ENCODE assay signal across 10 mouse cellular contexts in the genomic region with DNA sequence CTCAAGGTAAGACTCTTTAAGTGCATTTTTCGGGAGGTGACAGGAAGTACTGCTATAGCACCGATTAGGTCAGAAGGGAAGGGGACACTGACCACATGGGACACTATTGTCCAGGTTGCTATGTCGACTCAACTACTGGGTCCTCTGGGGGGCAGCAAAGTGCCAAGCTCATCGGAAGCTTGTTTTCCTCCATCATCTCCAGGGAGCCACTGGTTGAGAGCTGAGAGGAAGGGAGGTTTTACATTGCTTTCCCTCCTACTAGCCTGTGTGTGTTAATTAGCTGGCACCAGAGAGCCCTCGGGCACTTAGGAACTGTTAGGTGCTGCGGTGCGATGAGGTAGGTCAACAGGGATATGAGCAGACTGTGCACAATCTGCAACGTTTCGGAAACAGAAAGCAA.
DNase-seq lines count a peak whose midpoint lies in the region; ATAC-seq and TF ChIP-seq lines count a peak whose summit lies in the region.
"Had no signal": no experiment of that assay in that cellular context is flagged by ENCODE, and none has a peak within 500 bp of the region (broad histone marks: within the 10 kb centered on the region; RNA-seq: fewer than 3 reads in every experiment).

No protein-coding gene starts in this region.

- no peak for TF ChIP-seq EP300 in MEL (IDR thresholded peaks at IDR 0.05; ENCODE audit: low read depth in 1 of 2, low read length in 2 of 2)

- H3K79me2 ChIP-seq in MEL (ENCODE audit: control insufficient read depth, insufficient read depth, low read length, poor library complexity), result no peaks in the 10 kb centered on the region

- TF ChIP-seq POLR2A in MEL (IDR thresholded peaks at IDR 0.05; ENCODE audit: control insufficient read depth in 1 of 2, insufficient read depth in 1 of 2, low read depth in 1 of 2, low read length in 2 of 2, poor library complexity in 1 of 2), result no peak
- no peak for TF ChIP-seq POLR2A in kidney, adult 2 months (IDR thresholded peaks at IDR 0.05; ENCODE audit: low read depth, low read length)

- ATAC-seq in common myeloid progenitor, adult 5-6 weeks (replicated peaks; ENCODE audit: low read depth, poor library complexity, severe bottlenecking), result peak; percentile 77

- no peak overlapping the region for H3K27ac ChIP-seq in MEL (ENCODE audit: control insufficient read depth, low read depth, low read length)
- no peak overlapping the region for H3K27ac ChIP-seq in kidney, adult 2 months (ENCODE audit: insufficient read depth, low read depth, low read length)
- H3K27ac ChIP-seq: macrophage had no signal

- intact Hi-C loops in left cerebral cortex, postnatal 4 days (cut with DNase I), result no loop called here

- no peaks in the 10 kb centered on the region for H3K36me3 ChIP-seq in MEL (ENCODE audit: control insufficient read depth in 1 of 2, insufficient read depth in 2 of 2, low read length in 2 of 2)
- H3K36me3 ChIP-seq in kidney, adult 2 months (ENCODE audit: control insufficient read depth, insufficient read depth, low read length), result no peaks in the 10 kb centered on the region

- H3K4me3 ChIP-seq in MEL (ENCODE audit: control insufficient read depth in 1 of 2, insufficient read depth in 1 of 2, low read depth in 2 of 2, low read length in 2 of 2), result no peak overlapping the region
- no peak overlapping the region for H3K4me3 ChIP-seq in kidney, adult 2 months (ENCODE audit: insufficient read depth, low read depth, low read length)
- H3K4me3 ChIP-seq: erythroblast, embryonic 14.5 days had no signal

- WGBS in kidney, adult 2 months, result 22% methylated on average over 9 of the region's 9 CpGs

- peak; percentile 41 to 70 for DNase-seq in adrenal gland, adult (ENCODE audit: inconsistent age in 2 of 2, low spot score in 1 of 2)
- no peak for DNase-seq in adrenal gland, adult 8-10 months
- DNase-seq in MEL (ENCODE audit: low read depth, low spot score), result no peak
- peak; percentile 36 for DNase-seq in kidney, adult 2 months
- DNase-seq in left cerebral cortex, postnatal 4 days, result peak; percentile 77
- peak; percentile 63 for DNase-seq in right cerebral cortex, adult 18-20 months
- no peak for DNase-seq in B cell, adult 2 months

- H3K9me3 ChIP-seq in MEL (replicated peaks; ENCODE audit: insufficient read depth, low read length), result no peaks in the 10 kb centered on the region

- H3K27me3 ChIP-seq in MEL (ENCODE audit: control insufficient read depth in 1 of 2, insufficient read depth in 2 of 2, low read length in 2 of 2), result no peaks in the 10 kb centered on the region
- H3K27me3 ChIP-seq in kidney, adult 2 months (replicated peaks; ENCODE audit: control insufficient read depth, insufficient read depth, low read length), result no peaks in the 10 kb centered on the region

- peak; percentile 14 for TF ChIP-seq RAD21 in MEL (IDR thresholded peaks at IDR 0.05; ENCODE audit: low read depth, low read length)

- no peaks in the 10 kb centered on the region for H3K4me1 ChIP-seq in MEL (ENCODE audit: control insufficient read depth in 1 of 2, insufficient read depth in 2 of 2, low read length in 2 of 2)
- H3K4me1 ChIP-seq in kidney, adult 2 months (ENCODE audit: control insufficient read depth, insufficient read depth, low read length), result no peaks in the 10 kb centered on the region

- no peak overlapping the region for H3K9ac ChIP-seq in MEL (ENCODE audit: control insufficient read depth, low read depth, low read length, poor library complexity, severe bottlenecking)

- TF ChIP-seq CTCF in MEL (IDR thresholded peaks at IDR 0.05 in 2 of 3, conservative IDR thresholded peaks at IDR 0.05 in 1 of 3; ENCODE audit: control insufficient read depth in 1 of 3, insufficient read depth in 1 of 3, low read depth in 2 of 3, low read length in 3 of 3, poor library complexity in 1 of 3, severe bottlenecking in 1 of 3), result peak; percentile 14 to 42 (median 27); a peak in 3 of 6 replicates
- no peak; the same call in 1 of the 2 replicates for TF ChIP-seq CTCF in kidney, adult 2 months (conservative IDR thresholded peaks at IDR 0.05; ENCODE audit: insufficient read depth, insufficient read length, low read depth, low read length)

TF ChIP-seq in MEL, 35 proteins besides CTCF, POLR2A, EP300 and RAD21:
- no peak for TF ChIP-seq BHLHE40 (IDR thresholded peaks at IDR 0.05; ENCODE audit: borderline replicate concordance, low read depth, low read length)
- TF ChIP-seq POLR2AphosphoS2 (IDR thresholded peaks at IDR 0.05; ENCODE audit: low read length), result no peak
- TF ChIP-seq POLR2AphosphoS5 (IDR thresholded peaks at IDR 0.05; ENCODE audit: borderline replicate concordance, low read depth, low read length), result no peak
- no peak for TF ChIP-seq MAX (IDR thresholded peaks at IDR 0.05; ENCODE audit: low read length)
- no peak for TF ChIP-seq TAL1 (IDR thresholded peaks at IDR 0.05; ENCODE audit: low read length)
- no peak for TF ChIP-seq ZNF384 (IDR thresholded peaks at IDR 0.05; ENCODE audit: low read depth, low read length)

Comparison
In these comparisons a context has a peak if more than half of its experiments do, and no peak if none do; other contexts are left out.
1. DNase-seq: peak in adrenal gland, adult (2 of 2), kidney, adult 2 months (single experiment), left cerebral cortex, postnatal 4 days (single experiment) and right cerebral cortex, adult 18-20 months (single experiment); none in adrenal gland, adult 8-10 months (single experiment), MEL (single experiment) and B cell, adult 2 months (0 of 2).